Mouse (Mus musculus) embryonic facial prominence, embryonic 11.5 days (tissue): ENCODE measurements around the gene Dcp1a. TPM values are rescaled to one million over a fixed set of nuclear protein-coding genes. Genes with fewer than 3 reads are reported as not detected.

Source experiments
- ATAC-seq: fragments of 200-750 bp; cut with Nextera tagmentation; replicated peaks from 2 replicates; pipeline ENCODE4 v1.8.0; 2017; ENCODE audit warnings: low read depth; ENCODE audit not compliant: insufficient number of reproducible peaks, low FRiP score, low TSS enrichment
- DNase-seq: peaks from one replicate; pipeline ENCODE4 v3.0.0-alpha.2; 2015; ENCODE audit warnings: low spot score
- H3K27ac ChIP-seq: fragments of 300-500 bp; sonication (generic); replicated peaks from 2 replicates; pipeline ENCODE4 v1.5.1; 2014; ENCODE audit warnings: mild to moderate bottlenecking, low read depth, low read length, control low read depth
- H3K27me3 ChIP-seq: fragments of 300-500 bp; sonication (generic); 2 replicates; pipeline ENCODE4 v1.6.1; 2014; ENCODE audit warnings: mild to moderate bottlenecking, low read length, moderate library complexity, mixed read lengths; ENCODE audit not compliant: control insufficient read depth, insufficient read depth
- H3K36me3 ChIP-seq: fragments of 300-500 bp; sonication (generic); replicated peaks from 2 replicates; pipeline ENCODE4 v1.6.1; 2014; ENCODE audit warnings: low read depth, mild to moderate bottlenecking, low read length, moderate library complexity, mixed read lengths; ENCODE audit not compliant: control insufficient read depth, insufficient read depth
- H3K4me1 ChIP-seq: fragments of 300-500 bp; sonication (generic); 2 replicates; pipeline ENCODE4 v1.6.1; 2014; ENCODE audit warnings: low read length, mixed read lengths; ENCODE audit not compliant: control insufficient read depth, insufficient read depth
- H3K4me2 ChIP-seq: fragments of 300-500 bp; sonication (generic); 2 replicates; pipeline ENCODE4 v1.6.1; 2014; ENCODE audit warnings: low read depth, mild to moderate bottlenecking, control low read depth, low read length, moderate library complexity
- H3K4me3 ChIP-seq: fragments of 300-500 bp; sonication (generic); 2 replicates; pipeline ENCODE4 v1.5.1; 2014; ENCODE audit warnings: low read depth, low read length, control low read depth
- H3K9ac ChIP-seq: fragments of 300-500 bp; sonication (generic); replicated peaks from 2 replicates; pipeline ENCODE4 v1.6.1; 2014; ENCODE audit warnings: mild to moderate bottlenecking, control low read depth, low read length
- H3K9me3 ChIP-seq: fragments of 300-500 bp; sonication (generic); replicated peaks from 2 replicates; pipeline ENCODE4 v1.6.1; 2016; ENCODE audit warnings: mild to moderate bottlenecking, low read length, inconsistent platforms, mixed read lengths; ENCODE audit not compliant: control insufficient read depth
- WGBS: fragments of 180-500 bp; shearing (Covaris S2); extraction: QIAGEN DNeasy Blood & Tissue Kit; methylation state at CpG from one replicate; pipeline ENCODE4 v1.1.7; 2014; 5-methylcytosine and 5-hydroxymethylcytosine counted together
- polyA plus RNA-seq: library from polyadenylated mRNA; unstranded; fragments of >200 nt; fragmentation: Nextera tagmentation; extraction: Ambion mirVana; gene quantifications from 2 replicates; pipeline ENCODE4 v1.2.1, GENCODE M21; 2014

The Dcp1a gene
- polyA plus RNA-seq, 1 experiment from 2014 or later, result 34.8 TPM

- H3K9ac ChIP-seq, result no peak overlapping the region
- no peaks in the 10 kb centered on the region; the same call in none of the 2 replicates for H3K36me3 ChIP-seq
- no peak overlapping the region for H3K27ac ChIP-seq
- DNase-seq (no peak), ATAC-seq (no peak)
- H3K9me3 ChIP-seq, result no peaks in the 10 kb centered on the region
- H3K27me3 ChIP-seq, result no peaks in the 10 kb centered on the region
- H3K4me3 ChIP-seq, result no peak overlapping the region
- no peaks in the 10 kb centered on the region for H3K4me1 ChIP-seq
- H3K4me2 ChIP-seq, result no peak overlapping the region
- WGBS, result 78% methylated on average over 6 of the region's 6 CpGs
Measured at GRCm38 (mm10) chr14:30494998-30495397, 15.7 kb downstream of the Dcp1a start.

DNA sequence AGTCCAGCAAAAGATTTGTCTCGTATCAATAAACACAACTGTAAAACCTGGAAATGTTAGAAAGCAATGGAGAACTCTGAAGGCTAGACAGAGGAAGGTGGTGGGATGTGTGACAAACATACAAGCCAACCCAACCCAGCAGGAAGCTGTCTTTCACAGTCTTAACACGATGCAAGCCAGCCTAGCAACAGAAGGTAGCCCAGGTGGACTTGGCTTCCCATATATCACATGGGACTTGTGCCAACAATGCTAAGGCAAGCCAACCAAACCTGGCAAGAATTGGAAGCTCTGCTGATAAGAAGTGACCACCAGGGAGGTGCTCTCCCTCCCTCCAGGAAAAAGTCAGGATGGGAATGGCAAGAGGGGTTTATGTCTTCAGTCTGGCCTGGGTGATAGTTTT is 18.9 kb downstream of the Dcp1a start:
- H3K9ac ChIP-seq, result no peak overlapping the region
- no peak overlapping the region for H3K27ac ChIP-seq
- no peak for DNase-seq
- no peak for ATAC-seq
- H3K9me3 ChIP-seq, result no peaks in the 10 kb centered on the region
- H3K4me2 ChIP-seq, result no peak overlapping the region
- no peak overlapping the region for H3K4me3 ChIP-seq
- H3K36me3 ChIP-seq, result peaks cover 4% of the 10 kb centered on the region; the same call in 1 of the 2 replicates
- 89% methylated on average over 2 of the region's 2 CpGs for WGBS
- no peaks in the 10 kb centered on the region for H3K4me1 ChIP-seq
- H3K27me3 ChIP-seq, result no peaks in the 10 kb centered on the region

DNA sequence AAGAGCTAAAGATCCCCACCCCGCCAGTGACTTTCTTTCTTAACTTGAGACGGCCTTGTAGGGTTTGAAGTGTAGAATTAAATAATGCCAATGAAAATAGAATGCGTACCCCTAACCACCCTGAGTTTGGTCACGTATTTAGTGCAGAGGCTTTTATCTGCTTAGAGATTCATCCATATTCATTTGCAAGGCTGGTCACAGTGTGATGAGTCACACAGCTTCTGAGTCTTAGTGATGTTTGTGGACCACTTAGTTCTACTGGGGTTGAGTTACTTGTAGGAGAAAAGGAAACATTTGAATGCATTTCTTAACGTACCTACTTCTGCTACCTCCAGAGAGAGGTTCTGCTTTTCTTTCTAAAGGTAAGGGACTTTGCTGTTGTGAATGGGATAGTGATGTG is 25.7 kb downstream of the Dcp1a start:
- H3K27me3 ChIP-seq, result no peaks in the 10 kb centered on the region
- H3K27ac ChIP-seq, result no peak overlapping the region
- H3K9me3 ChIP-seq, result no peaks in the 10 kb centered on the region
- no peak overlapping the region for H3K4me3 ChIP-seq
- WGBS, result 89% methylated on average over 5 of the region's 5 CpGs
- DNase-seq, result no peak
- no peak overlapping the region for H3K4me2 ChIP-seq
- peaks cover 4% of the 10 kb centered on the region for H3K36me3 ChIP-seq
- ATAC-seq, result no peak
- H3K4me1 ChIP-seq, result no peaks in the 10 kb centered on the region
- H3K9ac ChIP-seq, result no peak overlapping the region

- no peak overlapping the region for H3K4me3 ChIP-seq
- H3K9me3 ChIP-seq, result no peaks in the 10 kb centered on the region
- DNase-seq (no peak), ATAC-seq (no peak)
- no peaks in the 10 kb centered on the region for H3K4me1 ChIP-seq
- no peaks in the 10 kb centered on the region; the same call in none of the 2 replicates for H3K36me3 ChIP-seq
- H3K4me2 ChIP-seq, result no peak overlapping the region
- no peak overlapping the region for H3K27ac ChIP-seq
- no peak overlapping the region for H3K9ac ChIP-seq
- no peaks in the 10 kb centered on the region for H3K27me3 ChIP-seq
- 96% methylated on average over 6 of the region's 6 CpGs for WGBS
Measured at GRCm38 (mm10) chr14:30510214-30510763, 31.0 kb downstream of the Dcp1a start.

- Histone ChIP-seq H3K9me3 (no peaks in the 10 kb centered on the region), H3K36me3 (peaks cover 3% of the 10 kb centered on the region; the same call in 1 of the 2 replicates), H3K4me3 (no peak overlapping the region), H3K9ac (no peak overlapping the region), H3K4me2 (no peak overlapping the region), H3K4me1 (no peaks in the 10 kb centered on the region), H3K27me3 (no peaks in the 10 kb centered on the region), H3K27ac (no peak overlapping the region)
- ATAC-seq (no peak), DNase-seq (no peak)
- 89% methylated on average over 5 of the region's 5 CpGs for WGBS
Measured at GRCm38 (mm10) chr14:30512896-30513295, 33.6 kb downstream of the Dcp1a start.

- Histone ChIP-seq H3K36me3 (peaks cover 3% of the 10 kb centered on the region), H3K9me3 (no peaks in the 10 kb centered on the region), H3K27me3 (no peaks in the 10 kb centered on the region)
Measured at GRCm38 (mm10) chr14:30515931-30516723, 36.8 kb downstream of the Dcp1a start.

DNA sequence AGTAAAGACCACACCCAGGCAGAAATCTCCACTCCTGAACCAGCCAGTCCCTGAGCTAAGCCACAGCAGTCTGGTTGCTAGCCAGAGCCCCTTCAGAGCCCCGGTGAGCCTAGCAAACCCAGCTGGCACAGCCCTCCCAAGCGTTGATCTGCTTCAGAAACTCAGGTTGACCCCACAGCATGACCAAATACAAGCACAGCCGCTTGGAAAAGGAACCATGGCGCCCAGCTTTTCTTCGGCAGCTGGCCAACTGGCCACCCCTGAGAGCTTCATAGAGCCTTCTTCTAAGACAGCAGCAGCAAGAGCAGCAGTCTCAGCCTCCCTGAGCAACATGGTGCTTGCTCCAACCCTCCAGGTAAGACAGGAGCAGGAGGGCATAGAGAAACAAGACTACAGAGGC is 40.0 kb downstream of the Dcp1a start:
- Histone ChIP-seq H3K9ac (no peak overlapping the region), H3K9me3 (no peaks in the 10 kb centered on the region), H3K4me3 (no peak overlapping the region), H3K4me1 (no peaks in the 10 kb centered on the region), H3K27ac (no peak overlapping the region), H3K27me3 (no peaks in the 10 kb centered on the region), H3K4me2 (no peak overlapping the region), H3K36me3 (peaks cover 8% of the 10 kb centered on the region)
- 92% methylated on average over 5 of the region's 5 CpGs for WGBS
- ATAC-seq (no peak), DNase-seq (no peak)

More at GRCm38 (mm10) chr14:30515931-30516723, 36.8 kb downstream of the Dcp1a start:
- DNase-seq (peak; percentile 36), ATAC-seq (no peak)
- Histone ChIP-seq H3K4me3 (no peak overlapping the region), H3K4me1 (no peaks in the 10 kb centered on the region), H3K27ac (no peak overlapping the region), H3K4me2 (no peak overlapping the region), H3K9ac (no peak overlapping the region)
- 87% methylated on average over 13 of the region's 13 CpGs for WGBS

- DNase-seq (no peak), ATAC-seq (no peak)
- H3K36me3 ChIP-seq, result peaks cover 11% of the 10 kb centered on the region
- no peak overlapping the region for H3K27ac ChIP-seq
- 76% methylated on average over 6 of the region's 6 CpGs for WGBS
- H3K27me3 ChIP-seq, result no peaks in the 10 kb centered on the region
- H3K9ac ChIP-seq, result no peak overlapping the region
- H3K4me3 ChIP-seq, result no peak overlapping the region
- no peaks in the 10 kb centered on the region for H3K4me1 ChIP-seq
- H3K9me3 ChIP-seq, result no peaks in the 10 kb centered on the region
- no peak overlapping the region for H3K4me2 ChIP-seq
Measured at GRCm38 (mm10) chr14:30523356-30523755, 44.0 kb downstream of the Dcp1a start.
